Mouse (Mus musculus) MEL (cell line): ENCODE results near the gene Arhgap30. TPM values are rescaled to one million over a fixed set of nuclear protein-coding genes. Genes with fewer than 3 reads are reported as not detected.

Experiments used
- DNase-seq: peaks from one replicate; pipeline ENCODE4 v3.0.0; 2011; ENCODE audit warnings: low read depth, low spot score
- H3K27ac ChIP-seq: 2 replicates; pipeline ENCODE4 v1.5.1; 2012; ENCODE audit warnings: low read depth, mild to moderate bottlenecking, control low read depth, low read length, moderate library complexity; ENCODE audit not compliant: control insufficient read depth
- H3K27me3 ChIP-seq, 2 experiments: fragments of 150-350 bp in 1 of 2; sonication (generic) in 1 of 2; 2 replicates each; pipeline ENCODE4 v1.6.1; 2012; ENCODE audit warnings: low read length in 2 of 2, mild to moderate bottlenecking in 2 of 2, improper control_type of control experiment in 1 of 2, moderate library complexity in 1 of 2; ENCODE audit not compliant: insufficient read depth in 2 of 2, control insufficient read depth in 1 of 2
- H3K36me3 ChIP-seq, 2 experiments: 2 replicates each; pipeline ENCODE4 v1.6.1; 2012 to 2014; ENCODE audit warnings: low read length in 2 of 2, improper control_type of control experiment in 1 of 2, inconsistent platforms in 1 of 2, mild to moderate bottlenecking in 1 of 2; ENCODE audit not compliant: insufficient read depth in 2 of 2, control insufficient read depth in 1 of 2
- H3K4me1 ChIP-seq, 2 experiments: fragments of 150-350 bp in 1 of 2; sonication (generic) in 1 of 2; 2 replicates each; pipeline ENCODE4 v1.6.1; 2012; ENCODE audit warnings: low read length in 2 of 2, improper control_type of control experiment in 1 of 2, mild to moderate bottlenecking in 1 of 2; ENCODE audit not compliant: insufficient read depth in 2 of 2, control insufficient read depth in 1 of 2
- H3K4me3 ChIP-seq, 2 experiments: fragments of 150-350 bp in 1 of 2; sonication (generic) in 1 of 2; 2 replicates each; pipeline ENCODE4 v1.5.1; 2012; ENCODE audit warnings: low read depth in 2 of 2, low read length in 2 of 2, mild to moderate bottlenecking in 2 of 2, moderate library complexity in 2 of 2, control low read depth in 1 of 2, improper control_type of control experiment in 1 of 2; ENCODE audit not compliant: control insufficient read depth in 1 of 2, insufficient read depth in 1 of 2
- H3K79me2 ChIP-seq: 2 replicates; pipeline ENCODE4 v1.6.1; 2012; ENCODE audit warnings: mild to moderate bottlenecking, low read length, moderate library complexity; ENCODE audit not compliant: control insufficient read depth, poor library complexity, insufficient read depth
- H3K9ac ChIP-seq: 2 replicates; pipeline ENCODE4 v1.6.1; 2012; ENCODE audit warnings: low read depth, mild to moderate bottlenecking, control low read depth, low read length, moderate library complexity; ENCODE audit not compliant: control insufficient read depth, poor library complexity, severe bottlenecking
- H3K9me3 ChIP-seq: fragments of 150-350 bp; sonication (generic); replicated peaks from 2 replicates; pipeline ENCODE4 v1.6.1; 2012; ENCODE audit warnings: mild to moderate bottlenecking, low read length, improper control_type of control experiment, moderate library complexity; ENCODE audit not compliant: insufficient read depth
- CHD1 ChIP-seq: IDR thresholded peaks from 2 replicates; pipeline ENCODE4 v1.6.1; 2012; ENCODE audit warnings: low read depth, mild to moderate bottlenecking, inconsistent platforms, low read length, improper control_type of control experiment
- CHD2 ChIP-seq: IDR thresholded peaks from 2 replicates; pipeline ENCODE4 v1.6.1; 2011; ENCODE audit warnings: low read length, improper control_type of control experiment
- ELF1 ChIP-seq: IDR thresholded peaks from 2 replicates; pipeline ENCODE4 v1.6.1; 2014; ENCODE audit warnings: low read depth, mild to moderate bottlenecking, inconsistent platforms, low read length, improper control_type of control experiment, moderate library complexity
- ETS1 ChIP-seq: IDR thresholded peaks from 2 replicates; pipeline ENCODE4 v1.6.1; 2012; ENCODE audit warnings: low read depth, mild to moderate bottlenecking, inconsistent platforms, low read length, improper control_type of control experiment, moderate library complexity
- GABPA ChIP-seq: IDR thresholded peaks from 2 replicates; pipeline ENCODE4 v1.6.1; 2012; ENCODE audit warnings: low read depth, mild to moderate bottlenecking, inconsistent platforms, low read length, improper control_type of control experiment, moderate library complexity
- GATA1 ChIP-seq: IDR thresholded peaks from 2 replicates; pipeline ENCODE4 v1.6.1; 2011; ENCODE audit warnings: low read depth, low read length, improper control_type of control experiment
- HCFC1 ChIP-seq: IDR thresholded peaks from 2 replicates; pipeline ENCODE4 v1.6.1; 2012; ENCODE audit warnings: low read depth, mild to moderate bottlenecking, inconsistent platforms, low read length, improper control_type of control experiment, moderate library complexity
- KAT2A ChIP-seq: conservative IDR thresholded peaks from 2 replicates; pipeline ENCODE4 v1.6.1; 2012; ENCODE audit warnings: low read depth, low read length, improper control_type of control experiment, inconsistent platforms
- MAFK ChIP-seq: IDR thresholded peaks from 2 replicates; pipeline ENCODE4 v1.6.1; 2011; ENCODE audit warnings: low read depth, mild to moderate bottlenecking, low read length, improper control_type of control experiment, borderline replicate concordance
- MAX ChIP-seq: IDR thresholded peaks from 2 replicates; pipeline ENCODE4 v1.6.1; 2011; ENCODE audit warnings: low read length, improper control_type of control experiment
- POLR2AphosphoS5 ChIP-seq: IDR thresholded peaks from 2 replicates; pipeline ENCODE4 v1.6.1; 2012; ENCODE audit warnings: low read depth, borderline replicate concordance, mild to moderate bottlenecking, inconsistent platforms, low read length, moderate library complexity, mixed read lengths
- RAD21 ChIP-seq: IDR thresholded peaks from 2 replicates; pipeline ENCODE4 v1.6.1; 2011; ENCODE audit warnings: mild to moderate bottlenecking, low read depth, low read length, improper control_type of control experiment
- RCOR1 ChIP-seq: IDR thresholded peaks from 2 replicates; pipeline ENCODE4 v1.6.1; 2012; ENCODE audit warnings: low read depth, mild to moderate bottlenecking, inconsistent platforms, low read length, improper control_type of control experiment
- SIN3A ChIP-seq: IDR thresholded peaks from 2 replicates; pipeline ENCODE4 v1.6.1; 2012; ENCODE audit warnings: low read length, improper control_type of control experiment, inconsistent platforms
- TBP ChIP-seq: IDR thresholded peaks from 2 replicates; pipeline ENCODE4 v1.8.0; 2011; ENCODE audit warnings: low read depth, low read length, improper control_type of control experiment
- TCF12 ChIP-seq: IDR thresholded peaks from 2 replicates; pipeline ENCODE4 v1.6.1; 2014; ENCODE audit warnings: low read depth, mild to moderate bottlenecking, inconsistent platforms, low read length, improper control_type of control experiment, moderate library complexity
- UBTF ChIP-seq: IDR thresholded peaks from 2 replicates; pipeline ENCODE4 v1.6.1; 2012; ENCODE audit warnings: low read depth, mild to moderate bottlenecking, inconsistent platforms, low read length, improper control_type of control experiment, moderate library complexity, borderline replicate concordance; ENCODE audit not compliant: insufficient read depth
- USF1 ChIP-seq: IDR thresholded peaks from 2 replicates; pipeline ENCODE4 v1.6.1; 2014; ENCODE audit warnings: low read depth, mild to moderate bottlenecking, inconsistent platforms, low read length, improper control_type of control experiment, moderate library complexity
- polyA plus RNA-seq, 2 experiments: library from polyadenylated mRNA; stranded (reverse) in 1 of 2; unstranded in 1 of 2; fragments of >175 nt in 1 of 2; fragments of >200 nt in 1 of 2; gene quantifications; 2 replicates each; pipeline versions ENCODE4 v1.2.1 to v1.2.4; 2012; ENCODE audit warnings: low replicate concordance in 2 of 2, low read depth in 1 of 2; ENCODE audit not compliant: insufficient read length in 2 of 2, insufficient read depth in 1 of 2, missing spikeins in 1 of 2
- total RNA-seq: library from RNA; depleted of rRNA; stranded (reverse); fragments of 300-350 nt; gene quantifications from 2 replicates; pipeline ENCODE4 v1.2.3, GENCODE M21; 2012

Gene Arhgap30
- total and polyA plus RNA-seq, 3 experiments: 31.0 to 41.2 TPM; not detected in 1

GRCm38 (mm10) chr1:171343922-171344677 is 44.7 kb upstream of the Arhgap30 start:
- H3K27ac ChIP-seq: no peak overlapping the region
- H3K4me1 ChIP-seq: peaks cover 6 to 15% of the 10 kb centered on the region in 2 experiments; a peak in 3 of 4 replicates
- peak; percentile 65 for DNase-seq
- TF ChIP-seq GATA1: no peak
- TF ChIP-seq TCF12: no peak
- no peak for TF ChIP-seq TBP
- no peak for TF ChIP-seq RAD21
- TF ChIP-seq ELF1: no peak
- TF ChIP-seq UBTF: no peak
- TF ChIP-seq MAX: no peak
- no peak for TF ChIP-seq RCOR1
- no peak for TF ChIP-seq CHD2
- H3K9me3 ChIP-seq: no peaks in the 10 kb centered on the region
- peak overlapping the region in 1 of 2 experiments; percentile 99; a peak in 2 of 4 replicates for H3K4me3 ChIP-seq
- H3K36me3 ChIP-seq: peaks cover 12 to 20% of the 10 kb centered on the region in 2 experiments
- peaks cover 36% of the 10 kb centered on the region for H3K79me2 ChIP-seq
- H3K9ac ChIP-seq: peak overlapping the region; percentile 96
- H3K27me3 ChIP-seq: no peaks in the 10 kb centered on the region

DNA sequence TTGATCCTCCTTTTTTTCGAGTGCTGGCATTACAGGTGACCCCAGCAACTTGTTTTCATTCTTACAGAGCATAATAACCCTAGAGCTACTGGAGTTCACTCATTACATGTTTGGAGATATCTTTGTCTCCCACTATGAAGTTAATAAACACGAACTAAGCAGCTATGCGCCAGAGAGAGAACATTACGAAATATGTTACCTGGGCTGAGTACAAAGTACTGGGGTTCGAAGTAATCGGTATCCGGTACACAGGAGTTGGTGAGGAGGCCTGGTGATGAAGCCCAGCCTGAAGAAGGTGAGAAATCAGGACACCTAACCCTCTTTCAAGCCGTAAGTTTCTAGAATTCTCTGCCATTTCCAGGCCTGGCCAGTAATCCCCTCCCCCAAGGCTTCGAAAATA is 44.0 kb upstream of the Arhgap30 start:
- Histone ChIP-seq H3K79me2 (peaks cover 41% of the 10 kb centered on the region), H3K9ac (peak overlapping the region; percentile 96), H3K9me3 (no peaks in the 10 kb centered on the region), H3K36me3 (peaks cover 10 to 20% of the 10 kb centered on the region in 2 experiments), H3K27me3 (no peaks in the 10 kb centered on the region), H3K4me3 (peak overlapping the region; percentile 89 to 99), H3K4me1 (peaks cover 6 to 15% of the 10 kb centered on the region in 2 experiments; a peak in 3 of 4 replicates), H3K27ac (peak overlapping the region; percentile 77)
- DNase-seq: no peak
- no peak for TF ChIP-seq ETS1
- TF ChIP-seq UBTF: no peak
- no peak for TF ChIP-seq TBP
- no peak for TF ChIP-seq GATA1
- TF ChIP-seq HCFC1: no peak
- TF ChIP-seq TCF12: no peak
- no peak for TF ChIP-seq SIN3A
- TF ChIP-seq POLR2AphosphoS5: no peak
- no peak for TF ChIP-seq GABPA
- TF ChIP-seq ELF1: no peak
- no peak for TF ChIP-seq MAFK
- TF ChIP-seq KAT2A: no peak
- TF ChIP-seq USF1: no peak
- TF ChIP-seq CHD1: no peak
